Mouse (Mus musculus): ENCODE results near the gene Fbxl15. TPM values are rescaled to one million over a fixed set of nuclear protein-coding genes. Genes with fewer than 3 reads are reported as not detected.
A peak's percentile ranks its signal among the peaks of the same experiment; 100 is the strongest.

Gene Fbxl15
- 10 to 100 TPM; 23.7 to 27.6 (median 25.1) TPM for total RNA-seq (2022)

- peak; percentile 93 to 95 for DNase-seq (ENCODE audit: low spot score in 2 of 2)
These were observed at the start of gene Fbxl15 for GRCm38 (mm10) chr19:46328081-46329030. Gene Fbxl15 (plus strand): TSS chr19:46328184.

DNA sequence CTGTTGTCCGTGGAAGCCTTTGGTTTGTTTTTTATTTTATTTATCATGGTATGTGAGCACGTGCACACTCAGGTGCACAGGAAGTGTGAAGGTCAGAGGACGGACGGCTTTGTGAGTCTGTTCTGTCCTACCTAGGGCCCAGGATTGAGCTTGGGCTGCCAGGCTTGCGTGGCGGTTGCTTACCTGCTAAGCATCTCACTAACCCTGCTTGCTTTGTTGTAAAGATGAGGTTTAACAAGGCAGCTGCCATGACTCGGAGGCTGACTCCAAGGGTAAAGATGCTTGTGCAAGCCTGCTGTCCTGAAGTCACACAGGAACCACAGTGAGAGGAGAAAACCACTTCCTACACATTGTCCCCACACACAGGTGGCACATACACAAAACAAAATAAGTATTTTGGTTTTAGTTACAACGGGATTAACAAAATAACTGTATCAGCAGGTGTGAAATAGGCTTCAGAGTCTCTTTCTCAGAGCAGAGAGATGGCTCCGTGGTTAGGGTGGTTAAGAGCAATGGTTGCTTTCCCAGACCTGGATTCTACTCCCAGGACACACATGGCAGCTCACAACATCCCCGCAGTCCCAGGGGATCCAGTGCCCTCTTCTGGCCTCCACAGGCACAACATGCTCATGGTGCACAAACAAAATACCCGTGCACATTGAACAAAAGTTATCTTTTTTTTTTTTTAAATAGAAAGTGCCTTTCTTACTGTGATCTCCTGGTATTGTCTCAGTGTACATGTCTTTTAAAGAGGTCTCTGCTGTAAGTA, 45.7 kb upstream of the Fbxl15 start:
- DNase-seq (ENCODE audit: low spot score in 2 of 2), result no peak

DNA sequence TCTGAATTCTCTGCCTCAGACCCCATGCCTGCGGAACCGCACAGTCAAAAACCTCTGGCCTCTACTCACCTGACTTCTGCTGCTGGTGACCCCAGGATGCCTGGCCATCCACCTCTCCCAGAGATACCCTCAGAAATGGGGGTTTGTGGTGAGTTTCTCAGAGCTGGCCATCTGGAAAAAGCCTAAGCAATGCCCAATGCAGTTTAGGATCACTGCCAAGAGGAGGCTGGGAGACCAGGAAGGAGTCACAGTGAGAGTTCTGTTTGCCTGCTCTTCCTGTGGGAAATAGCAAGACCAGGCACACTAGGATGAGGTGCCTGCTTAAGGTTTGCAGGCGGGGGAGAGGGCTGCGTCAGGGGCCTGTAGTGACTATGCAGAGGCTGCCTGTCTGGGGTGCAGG, 43.3 kb upstream of the Fbxl15 start:
- DNase-seq (ENCODE audit: low spot score in 2 of 2), result no peak

GRCm38 (mm10) chr19:46285631-46286030, 42.4 kb upstream of the Fbxl15 start:
- no peak for DNase-seq (ENCODE audit: low spot score in 2 of 2)

DNA sequence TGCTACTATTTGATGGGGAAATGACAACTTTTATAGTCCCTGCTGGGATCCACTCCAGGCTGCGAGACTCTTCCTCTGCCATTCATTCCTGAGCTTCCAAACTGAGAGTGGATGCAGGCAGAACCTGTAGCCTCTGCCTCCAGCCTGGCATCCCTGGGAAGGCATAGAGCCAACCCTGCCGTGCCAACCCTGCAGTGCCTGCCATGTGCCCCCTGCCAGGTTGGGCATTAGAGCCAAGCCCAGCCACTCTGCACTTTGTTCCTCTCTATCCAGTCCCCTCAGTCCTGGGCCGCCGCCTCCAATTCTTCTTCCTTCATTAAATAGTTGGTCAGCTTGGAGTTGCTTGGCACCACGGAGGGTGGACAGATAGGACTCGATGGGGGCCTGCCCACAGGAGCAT, 41.9 kb upstream of the Fbxl15 start:
- DNase-seq (ENCODE audit: low spot score in 2 of 2), result no peak

DNA sequence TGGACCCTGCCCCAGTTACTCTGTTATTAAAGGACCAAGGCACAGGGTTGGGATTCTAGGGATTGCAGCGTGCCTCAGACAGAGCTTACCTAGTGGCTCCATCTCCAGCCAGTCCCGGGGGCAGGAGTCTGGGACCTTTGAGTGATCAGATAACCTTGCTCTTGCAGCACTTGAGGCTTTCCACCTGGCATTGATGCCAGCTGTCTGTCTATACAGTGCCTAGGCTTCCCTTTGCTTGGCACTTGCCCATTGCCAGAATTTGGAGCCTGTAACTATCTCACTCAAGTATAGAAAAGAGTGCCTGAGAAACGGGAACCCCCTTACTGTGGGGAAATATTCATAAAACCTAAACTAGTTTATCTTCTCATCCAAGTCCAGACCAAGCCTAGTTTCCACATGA, 41.1 kb upstream of the Fbxl15 start:
- no peak for DNase-seq (ENCODE audit: low spot score in 2 of 2)

DNA sequence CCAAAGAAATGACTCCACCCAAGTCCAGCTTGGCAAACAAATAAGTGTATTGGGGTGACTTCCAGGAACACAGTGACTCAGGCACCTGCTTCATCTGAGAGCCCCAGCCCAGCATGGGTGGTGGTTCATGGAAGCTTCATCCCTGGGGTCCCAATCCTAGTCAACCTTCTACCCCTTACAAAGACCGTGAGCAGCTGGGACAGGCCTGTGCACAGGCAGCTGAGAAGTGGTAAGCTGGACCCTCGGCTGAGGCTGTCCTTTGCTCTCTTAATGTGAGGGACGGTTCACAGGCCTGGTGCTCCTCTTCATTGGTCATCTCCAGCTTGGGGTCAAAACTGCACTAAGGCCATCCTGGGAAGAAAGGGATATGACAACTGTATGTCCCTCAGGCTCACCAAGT, 40.4 kb upstream of the Fbxl15 start:
- DNase-seq (ENCODE audit: low spot score in 2 of 2), result no peak

DNA sequence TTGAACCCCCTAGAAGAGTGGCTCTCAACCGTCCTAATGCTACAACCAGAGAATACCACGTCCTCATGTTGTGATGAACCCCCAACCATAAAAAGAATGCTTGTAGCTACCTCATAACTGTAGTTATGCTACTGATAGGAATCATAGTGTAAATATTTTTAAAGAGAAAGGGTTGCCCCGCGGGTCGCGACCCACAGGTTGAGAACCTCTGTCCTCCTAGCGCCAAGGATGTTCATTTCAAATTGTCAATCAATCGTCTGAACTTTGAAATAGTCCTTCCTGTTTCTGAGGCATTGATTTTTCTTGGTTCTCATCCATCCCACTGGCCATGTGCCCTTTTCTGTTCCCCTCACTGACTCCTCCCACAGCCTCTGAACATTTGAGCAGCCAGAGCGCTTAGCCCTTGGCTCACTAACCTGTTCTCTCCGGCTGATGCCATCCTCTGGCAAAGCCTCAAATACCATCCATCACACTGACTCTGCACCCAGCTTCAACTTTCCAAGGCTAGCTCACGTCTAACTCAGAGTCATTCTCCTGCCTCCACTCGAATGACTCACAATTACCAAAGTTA, 37.4 kb upstream of the Fbxl15 start:
- no peak for DNase-seq (ENCODE audit: low spot score in 2 of 2)

DNA sequence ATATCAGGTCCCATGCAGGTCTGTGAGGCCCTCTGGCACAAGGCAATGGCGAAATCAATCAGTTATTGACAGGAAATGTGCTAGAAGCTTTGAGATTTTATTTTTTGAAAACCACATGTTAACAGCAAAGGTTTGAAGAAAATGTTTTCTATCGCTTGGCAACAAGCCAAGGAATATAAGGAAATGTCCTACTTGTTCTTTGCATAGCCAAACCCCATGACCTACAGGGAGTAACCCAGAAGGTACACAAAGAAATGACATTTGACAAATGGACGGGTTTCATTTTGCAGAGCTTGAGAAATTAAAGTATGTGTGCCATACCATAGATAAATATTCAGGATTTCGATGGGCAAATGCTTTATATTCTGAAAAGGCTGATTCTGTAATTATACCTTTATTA, 31.0 kb upstream of the Fbxl15 start:
- DNase-seq (ENCODE audit: low spot score in 2 of 2), result no peak

- DNase-seq (ENCODE audit: low spot score in 2 of 2), result no peak
These were observed 27.5 kb upstream of the Fbxl15 start for GRCm38 (mm10) chr19:46300294-46301045.

- no peak for DNase-seq (ENCODE audit: low spot score in 2 of 2)
These were observed 25.4 kb upstream of the Fbxl15 start for GRCm38 (mm10) chr19:46302551-46302950.

DNA sequence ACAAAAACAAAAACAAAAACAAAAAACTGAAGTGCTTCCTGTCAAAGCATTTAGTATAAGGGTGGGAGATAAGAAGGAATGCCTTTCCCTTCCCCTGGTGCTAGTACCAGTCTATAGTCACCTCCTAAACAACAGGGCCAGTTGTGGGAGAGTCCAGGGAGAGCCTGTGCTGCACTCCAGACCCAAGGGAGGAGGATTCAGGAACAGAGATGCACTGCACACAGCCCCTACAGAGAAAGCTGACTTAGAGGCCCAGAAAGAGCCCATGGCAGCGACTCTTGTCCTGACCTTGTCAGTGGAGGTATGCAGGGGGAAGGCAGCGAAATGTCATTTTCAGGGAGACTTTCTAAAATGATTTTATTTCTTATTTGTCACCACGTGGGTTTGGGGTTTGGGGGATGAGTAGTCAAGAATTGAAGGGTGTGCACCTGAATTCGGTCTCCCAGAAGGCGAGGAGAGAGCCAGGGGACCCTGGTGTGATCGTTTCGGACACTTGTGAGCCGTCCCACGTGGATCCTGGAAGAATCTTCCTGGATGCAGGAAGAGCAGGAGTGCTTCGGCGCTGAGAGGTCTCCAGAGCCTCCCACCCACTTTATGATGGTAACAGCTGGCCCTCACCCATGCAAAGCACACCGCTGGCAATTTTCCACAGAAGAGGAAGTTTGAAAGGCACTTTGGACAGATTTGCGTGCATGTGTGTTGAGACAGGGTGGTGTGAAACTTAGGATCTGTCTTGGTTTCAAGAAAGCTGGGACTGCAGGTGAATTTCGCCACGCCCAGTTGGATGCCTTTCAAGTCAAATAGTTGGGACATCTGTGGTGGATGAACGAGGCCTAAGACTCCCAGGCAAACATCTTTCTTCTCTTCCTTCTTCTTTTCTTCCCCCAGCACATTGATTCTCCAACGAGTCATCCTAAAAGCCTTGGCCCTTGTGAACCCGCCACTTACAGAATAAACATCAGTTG, 24.5 kb upstream of the Fbxl15 start:
- no peak for DNase-seq (ENCODE audit: low spot score in 2 of 2)

DNA sequence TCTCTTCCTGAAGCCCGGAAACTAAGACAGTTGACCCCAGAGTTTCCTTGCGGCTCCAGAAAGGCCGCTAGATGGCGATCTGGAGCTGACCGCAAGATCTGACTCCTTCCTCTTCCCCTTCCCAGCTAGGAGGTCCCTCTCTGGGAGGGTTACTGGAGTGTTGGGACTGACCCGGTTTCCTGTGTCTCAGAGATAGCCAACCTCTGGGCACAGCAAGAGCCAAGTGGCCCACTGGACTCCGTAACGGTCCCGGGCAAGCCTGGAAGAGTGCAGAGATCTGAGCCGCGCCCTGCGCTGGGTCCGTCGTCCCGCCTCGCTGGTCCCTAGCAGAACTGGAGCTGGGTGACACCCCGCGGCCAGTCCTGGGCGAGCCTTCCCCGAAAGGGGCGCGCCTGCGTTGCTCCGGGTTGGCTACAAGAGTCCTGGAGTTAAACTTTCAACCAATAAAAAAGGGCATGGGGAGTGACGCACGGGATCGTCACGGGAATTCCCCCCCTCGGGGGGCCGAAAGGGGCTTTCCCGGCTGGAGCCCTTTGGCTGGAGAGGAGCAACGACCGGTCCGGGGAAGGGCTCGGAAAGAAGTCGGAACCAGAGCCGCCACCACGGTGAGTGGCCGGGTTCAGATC, 23.7 kb upstream of the Fbxl15 start, which contains the start of gene Nfkb2:
Nfkb2 (plus strand) TSS at position 105 of the 626 bp plus-strand sequence.
- DNase-seq (ENCODE audit: low spot score in 2 of 2), result peak in 1 of 2 experiments; percentile 70

GRCm38 (mm10) chr19:46304908-46305333, 23.1 kb upstream of the Fbxl15 start:
- DNase-seq (ENCODE audit: low spot score in 2 of 2), result no peak

DNA sequence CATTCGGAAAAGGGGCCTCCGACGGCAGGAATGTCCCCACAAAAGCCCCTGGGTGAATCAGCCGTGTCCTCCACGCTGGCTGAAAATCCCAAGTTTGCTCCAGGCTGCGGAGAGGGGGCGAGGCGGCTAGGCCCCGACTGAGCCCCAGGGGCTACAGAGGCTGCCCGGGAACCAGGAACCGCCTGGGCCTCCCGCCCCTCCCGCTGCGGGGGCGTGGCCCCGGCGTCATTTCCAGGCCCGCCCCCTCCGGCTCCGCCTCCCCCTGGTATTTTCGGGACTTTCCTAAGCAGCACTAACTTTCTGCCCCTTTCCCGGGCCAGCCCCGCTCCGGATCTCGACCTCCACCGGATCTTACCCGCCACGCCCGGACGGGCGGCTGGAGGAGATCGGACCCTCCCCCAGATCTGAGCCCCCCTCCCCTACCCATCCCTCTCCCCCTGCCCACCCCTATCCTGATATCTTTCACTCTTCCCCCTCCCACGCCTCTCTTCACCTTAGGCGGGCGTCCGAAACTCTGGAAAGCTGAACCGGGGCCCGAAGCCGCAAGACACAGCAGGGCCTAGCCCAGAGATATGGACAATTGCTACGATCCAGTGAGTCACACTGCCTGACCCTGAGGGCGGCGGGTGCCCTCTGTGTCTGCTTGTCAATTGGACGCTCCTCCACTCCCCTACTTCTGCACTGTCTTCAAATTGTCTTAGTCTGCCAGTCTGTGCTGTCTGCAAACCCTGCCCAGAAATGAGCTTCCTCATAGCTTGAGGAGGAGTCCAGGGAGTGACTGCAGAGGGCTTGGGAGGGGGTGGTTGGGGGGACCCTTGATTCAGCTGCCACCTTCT, 22.3 kb upstream of the Fbxl15 start:
- DNase-seq (ENCODE audit: low spot score in 2 of 2), result peak in 1 of 2 experiments; percentile 57

GRCm38 (mm10) chr19:46306268-46306610, 21.7 kb upstream of the Fbxl15 start:
- no peak for DNase-seq (ENCODE audit: low spot score in 2 of 2)

DNA sequence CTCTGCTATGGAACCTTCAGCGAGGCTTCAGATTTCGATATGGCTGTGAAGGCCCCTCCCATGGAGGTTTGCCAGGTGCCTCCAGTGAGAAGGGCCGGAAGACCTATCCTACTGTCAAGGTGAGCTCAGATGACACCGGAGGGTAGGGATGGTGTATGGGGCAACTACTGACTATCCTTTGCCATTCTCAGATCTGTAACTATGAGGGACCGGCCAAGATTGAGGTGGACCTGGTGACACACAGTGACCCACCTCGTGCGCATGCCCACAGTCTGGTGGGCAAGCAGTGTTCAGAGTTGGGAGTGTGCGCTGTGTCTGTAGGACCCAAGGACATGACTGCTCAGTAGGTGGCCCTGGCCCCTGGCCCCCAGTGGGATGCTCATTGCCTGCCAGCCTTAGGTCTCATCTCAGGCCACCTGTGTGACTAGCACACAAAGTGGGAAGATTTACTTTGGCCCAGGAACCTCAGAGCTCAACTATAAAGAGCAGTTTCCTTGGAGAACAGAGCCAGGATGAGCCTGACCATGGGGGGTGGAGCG, 21.2 kb upstream of the Fbxl15 start:
- no peak for DNase-seq (ENCODE audit: low spot score in 2 of 2)

- DNase-seq (ENCODE audit: low spot score in 2 of 2), result peak in 1 of 2 experiments; percentile 9
These were observed 20.2 kb upstream of the Fbxl15 start for GRCm38 (mm10) chr19:46307781-46308180.
